Mouse (Mus musculus) kidney, adult 2 months (tissue): ENCODE data around the gene Ears2.

Experiments used
- CTCF ChIP-seq: fragments of 200-500 bp; conservative IDR thresholded peaks from 2 replicates; pipeline ENCODE4 v1.5.1; 2011; ENCODE audit warnings: low read depth, mild to moderate bottlenecking, control low read depth, low read length, moderate library complexity, mixed read lengths; ENCODE audit not compliant: insufficient read depth, insufficient read length
- POLR2A ChIP-seq: fragments of 200-500 bp; IDR thresholded peaks from one replicate; pipeline ENCODE4 v1.6.1; 2011; ENCODE audit warnings: low read depth, low read length, control low read depth

DNA sequence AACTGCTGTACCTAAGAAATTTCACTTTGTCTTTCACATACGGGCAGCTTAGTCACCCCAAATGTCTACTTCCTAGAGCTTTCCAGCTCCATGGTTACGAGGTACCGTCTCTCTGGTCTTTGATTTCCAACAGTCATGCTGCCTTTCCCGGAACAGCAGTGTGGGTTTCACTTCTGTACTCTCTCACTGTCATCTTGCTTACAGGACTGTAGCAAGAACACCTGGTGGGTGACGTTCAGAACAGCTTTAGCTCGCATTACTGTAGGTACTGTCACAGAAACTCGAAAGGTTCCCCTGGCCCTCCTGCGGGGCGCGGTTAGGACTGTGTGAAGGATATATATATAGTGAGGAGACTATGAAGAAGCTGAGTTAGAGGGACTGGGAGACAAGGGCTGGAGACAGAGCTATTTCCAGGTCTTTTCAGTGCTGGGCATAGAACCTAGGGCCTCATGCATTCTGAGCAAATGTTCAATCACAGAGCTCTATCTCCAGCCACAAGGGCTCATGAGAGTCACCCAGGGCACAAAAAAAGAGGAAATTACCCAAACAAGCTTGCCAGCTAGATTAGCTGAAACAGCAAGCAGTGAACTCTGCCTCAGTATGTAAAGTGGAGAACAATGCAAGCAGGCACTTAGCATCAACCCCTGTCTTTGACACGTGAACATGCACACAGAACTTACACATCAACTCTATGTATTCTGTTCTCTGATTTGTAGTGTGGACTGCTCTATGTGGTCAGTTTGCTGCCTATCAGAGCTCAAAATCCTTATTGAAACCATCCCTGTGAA is 20.3 kb upstream of the Ears2 start:
- TF ChIP-seq CTCF (no peak), POLR2A (no peak)
